Mouse (Mus musculus): ENCODE data around the gene Psme3. TPM values are rescaled to one million over a fixed set of nuclear protein-coding genes. Genes with fewer than 3 reads are reported as not detected.
"Not testable (repeated sequence)": the region's sequence is repeated elsewhere in the genome, so short reads cannot be mapped to it uniquely, and the experiment has no call there.

Psme3 gene
- polyA plus RNA-seq, 1 experiment = 36.7 TPM

GRCm38 (mm10) chr11:101327311-101327710, 11.3 kb downstream of the Psme3 start:
- no peak overlapping the region for H3K27ac ChIP-seq (ENCODE audit: insufficient read depth, low read depth, low read length)
- no peak overlapping the region for H3K4me3 ChIP-seq (ENCODE audit: low read depth, low read length)
- H3K36me3 ChIP-seq (ENCODE audit: control insufficient read depth, insufficient read depth, low read length) = peaks cover 23% of the 10 kb centered on the region
- no peaks in the 10 kb centered on the region for H3K4me1 ChIP-seq (ENCODE audit: control insufficient read depth, insufficient read depth, insufficient read length, low read length)
- H3K27me3 ChIP-seq (ENCODE audit: control insufficient read depth, insufficient read depth, low read length) = no peaks in the 10 kb centered on the region
- TF ChIP-seq CTCF (IDR thresholded peaks at IDR 0.05; ENCODE audit: extremely low read depth, insufficient read length, insufficient replicate concordance, low read depth, low read length) (no peak), POLR2A (IDR thresholded peaks at IDR 0.05; ENCODE audit: low read depth, low read length) (no peak)
- 14% methylated on average over 3 of the region's 3 CpGs for WGBS

- no peak overlapping the region for H3K27ac ChIP-seq (ENCODE audit: insufficient read depth, low read depth, low read length)
- peaks cover 11% of the 10 kb centered on the region for H3K36me3 ChIP-seq (ENCODE audit: control insufficient read depth, insufficient read depth, low read length)
- TF ChIP-seq POLR2A (IDR thresholded peaks at IDR 0.05; ENCODE audit: low read depth, low read length) = no peak
- TF ChIP-seq CTCF (IDR thresholded peaks at IDR 0.05; ENCODE audit: extremely low read depth, insufficient read length, insufficient replicate concordance, low read depth, low read length) = no peak
- 74% methylated on average over 6 of the region's 6 CpGs for WGBS
- H3K27me3 ChIP-seq (ENCODE audit: control insufficient read depth, insufficient read depth, low read length) = no peaks in the 10 kb centered on the region
- no peaks in the 10 kb centered on the region for H3K4me1 ChIP-seq (ENCODE audit: control insufficient read depth, insufficient read depth, insufficient read length, low read length)
- no peak overlapping the region for H3K4me3 ChIP-seq (ENCODE audit: low read depth, low read length)
Observed at GRCm38 (mm10) chr11:101328941-101329635, 13.1 kb downstream of the Psme3 start.

- WGBS = 63% methylated on average over 7 of the region's 7 CpGs
- Histone ChIP-seq H3K27ac (ENCODE audit: insufficient read depth, low read depth, low read length) (peak within 1 kb of the TSS; percentile 60), H3K4me1 (ENCODE audit: control insufficient read depth, insufficient read depth, insufficient read length, low read length) (no peaks in the 10 kb centered on the region), H3K27me3 (ENCODE audit: control insufficient read depth, insufficient read depth, low read length) (no peaks in the 10 kb centered on the region), H3K36me3 (ENCODE audit: control insufficient read depth, insufficient read depth, low read length) (peaks cover 3% of the 10 kb centered on the region; the same call in 1 of the 2 replicates), H3K4me3 (ENCODE audit: low read depth, low read length) (peak within 1 kb of the TSS; percentile 51)
- no peak; the same call in 1 of the 2 replicates for TF ChIP-seq POLR2A (IDR thresholded peaks at IDR 0.05; ENCODE audit: low read depth, low read length)
- no peak for TF ChIP-seq CTCF (IDR thresholded peaks at IDR 0.05; ENCODE audit: extremely low read depth, insufficient read length, insufficient replicate concordance, low read depth, low read length)
Observed at GRCm38 (mm10) chr11:101330371-101330924, 14.4 kb downstream of the Psme3 start, which contains the start of gene Aoc3. Gene Aoc3, plus strand, starts transcription at chr11:101330605.

GRCm38 (mm10) chr11:101330961-101331360, 14.9 kb downstream of the Psme3 start:
- H3K27me3 ChIP-seq (ENCODE audit: control insufficient read depth, insufficient read depth, low read length); H3K36me3 ChIP-seq (ENCODE audit: control insufficient read depth, insufficient read depth, low read length); H3K4me1 ChIP-seq (ENCODE audit: control insufficient read depth, insufficient read depth, insufficient read length, low read length): not testable (repeated sequence)
- WGBS = 65% methylated on average over 6 of the region's 6 CpGs
- Histone ChIP-seq H3K27ac (ENCODE audit: insufficient read depth, low read depth, low read length) (peak overlapping the region; percentile 56), H3K4me3 (ENCODE audit: low read depth, low read length) (peak overlapping the region; percentile 51)

- H3K4me1 ChIP-seq (ENCODE audit: control insufficient read depth, insufficient read depth, insufficient read length, low read length) = no peaks in the 10 kb centered on the region; the same call in 1 of the 2 replicates
- H3K27ac ChIP-seq (ENCODE audit: insufficient read depth, low read depth, low read length) = no peak overlapping the region
- peak overlapping the region; percentile 51 for H3K4me3 ChIP-seq (ENCODE audit: low read depth, low read length)
- H3K36me3 ChIP-seq (ENCODE audit: control insufficient read depth, insufficient read depth, low read length) = no peaks in the 10 kb centered on the region
- no peak for TF ChIP-seq POLR2A (IDR thresholded peaks at IDR 0.05; ENCODE audit: low read depth, low read length)
- no peak for TF ChIP-seq CTCF (IDR thresholded peaks at IDR 0.05; ENCODE audit: extremely low read depth, insufficient read length, insufficient replicate concordance, low read depth, low read length)
- no peaks in the 10 kb centered on the region for H3K27me3 ChIP-seq (ENCODE audit: control insufficient read depth, insufficient read depth, low read length)
- WGBS = 70% methylated on average over 3 of the region's 3 CpGs
Observed at GRCm38 (mm10) chr11:101332537-101332936, 16.5 kb downstream of the Psme3 start.

GRCm38 (mm10) chr11:101334023-101334422, 18.0 kb downstream of the Psme3 start:
- Histone ChIP-seq H3K36me3 (ENCODE audit: control insufficient read depth, insufficient read depth, low read length) (no peaks in the 10 kb centered on the region), H3K4me1 (ENCODE audit: control insufficient read depth, insufficient read depth, insufficient read length, low read length) (peaks cover 2% of the 10 kb centered on the region; the same call in 1 of the 2 replicates), H3K27ac (ENCODE audit: insufficient read depth, low read depth, low read length) (no peak overlapping the region), H3K27me3 (ENCODE audit: control insufficient read depth, insufficient read depth, low read length) (no peaks in the 10 kb centered on the region), H3K4me3 (ENCODE audit: low read depth, low read length) (peak overlapping the region; percentile 42)
- 73% methylated on average over 10 of the region's 10 CpGs for WGBS
- TF ChIP-seq POLR2A (IDR thresholded peaks at IDR 0.05; ENCODE audit: low read depth, low read length) = no peak
- TF ChIP-seq CTCF (IDR thresholded peaks at IDR 0.05; ENCODE audit: extremely low read depth, insufficient read length, insufficient replicate concordance, low read depth, low read length) = no peak

GRCm38 (mm10) chr11:101334516-101334915, 18.5 kb downstream of the Psme3 start:
- 72% methylated on average over 6 of the region's 6 CpGs for WGBS
- no peaks in the 10 kb centered on the region for H3K36me3 ChIP-seq (ENCODE audit: control insufficient read depth, insufficient read depth, low read length)
- peak overlapping the region; percentile 14; the same call in 1 of the 2 replicates for H3K4me3 ChIP-seq (ENCODE audit: low read depth, low read length)
- H3K27me3 ChIP-seq (ENCODE audit: control insufficient read depth, insufficient read depth, low read length) = no peaks in the 10 kb centered on the region
- H3K27ac ChIP-seq (ENCODE audit: insufficient read depth, low read depth, low read length) = no peak overlapping the region
- peaks cover 2% of the 10 kb centered on the region; the same call in 1 of the 2 replicates for H3K4me1 ChIP-seq (ENCODE audit: control insufficient read depth, insufficient read depth, insufficient read length, low read length)
- no peak for TF ChIP-seq CTCF (IDR thresholded peaks at IDR 0.05; ENCODE audit: extremely low read depth, insufficient read length, insufficient replicate concordance, low read depth, low read length)
- no peak for TF ChIP-seq POLR2A (IDR thresholded peaks at IDR 0.05; ENCODE audit: low read depth, low read length)
